Mouse (Mus musculus) C2C12 (cell line): Measurements from ENCODE around the gene Paip2b. TPM values are rescaled to one million over a fixed set of nuclear protein-coding genes. Genes with fewer than 3 reads are reported as not detected.

Experiments used
- H3K27me3 ChIP-seq: one replicate; pipeline ENCODE4 v1.6.1; 2011; ENCODE audit not compliant: control insufficient read depth, insufficient read depth, insufficient read length
- H3K36me3 ChIP-seq: one replicate; pipeline ENCODE4 v1.6.1; 2011; ENCODE audit not compliant: control insufficient read depth, insufficient read depth
- H3K4me3 ChIP-seq: one replicate; pipeline ENCODE4 v1.5.1; 2011; ENCODE audit warnings: mild to moderate bottlenecking, control low read depth; ENCODE audit not compliant: poor library complexity, insufficient read depth, severe bottlenecking
- H3K79me2 ChIP-seq: one replicate; pipeline ENCODE4 v1.6.1; 2011; ENCODE audit not compliant: control insufficient read depth, insufficient read depth
- H3K79me3 ChIP-seq: one replicate; pipeline ENCODE4 v1.6.1; 2011; ENCODE audit warnings: low read depth, control low read depth
- H3ac ChIP-seq: one replicate; pipeline ENCODE3; 2011; ENCODE audit warnings: low read depth; ENCODE audit not compliant: control insufficient read depth, insufficient read length
- CEBPB ChIP-seq: IDR thresholded peaks from one replicate; pipeline ENCODE4 v1.6.1; 2011; ENCODE audit warnings: low read depth, mild to moderate bottlenecking, control low read depth, moderate library complexity
- CTCF ChIP-seq: IDR thresholded peaks from one replicate; pipeline ENCODE4 v1.5.1; 2011; ENCODE audit not compliant: control insufficient read depth, insufficient read depth, insufficient read length
- FOSL1 ChIP-seq: IDR thresholded peaks from one replicate; pipeline ENCODE4 v1.8.0; 2011; ENCODE audit warnings: mild to moderate bottlenecking, low read length; ENCODE audit not compliant: poor library complexity, insufficient read depth, severe bottlenecking
- MAX ChIP-seq: IDR thresholded peaks from one replicate; pipeline ENCODE4 v1.6.1; 2011; ENCODE audit warnings: mild to moderate bottlenecking, control low read depth
- MYOD1 ChIP-seq: IDR thresholded peaks from one replicate; pipeline ENCODE4 v1.6.1; 2011; ENCODE audit warnings: low read depth; ENCODE audit not compliant: control insufficient read depth, insufficient read length
- MYOG ChIP-seq: IDR thresholded peaks from one replicate; pipeline ENCODE4 v1.6.1; 2011; ENCODE audit not compliant: control insufficient read depth, insufficient read length; ENCODE audit errors: extremely low read depth
- USF1 ChIP-seq: IDR thresholded peaks from one replicate; pipeline ENCODE4 v1.6.1; 2011; ENCODE audit warnings: low read depth, mild to moderate bottlenecking, control low read depth, moderate library complexity
- polyA plus RNA-seq: library from polyadenylated mRNA; unstranded; fragments of >200 nt; fragmentation: generic; extraction: Trizol; gene quantifications from one replicate; pipeline ENCODE4 v1.2.1, GENCODE M21; 2012; ENCODE audit warnings: missing spikeins

Paip2b gene
- polyA plus RNA-seq, 1 experiment, result 12.6 TPM

GRCm38 (mm10) chr6:83779026-83779425 is 52.5 kb downstream of the Paip2b start:
- Histone ChIP-seq H3K79me2 (peaks cover 15% of the 10 kb centered on the region), H3K4me3 (no peak overlapping the region), H3ac (no peak overlapping the region), H3K36me3 (no peaks in the 10 kb centered on the region), H3K27me3 (no peaks in the 10 kb centered on the region), H3K79me3 (peaks cover 9% of the 10 kb centered on the region)
- TF ChIP-seq MAX (no peak), CTCF (peak; percentile 59), FOSL1 (no peak)

- Histone ChIP-seq H3K79me2 (peaks cover 22% of the 10 kb centered on the region), H3K27me3 (no peaks in the 10 kb centered on the region), H3K4me3 (no peak overlapping the region), H3K79me3 (peaks cover 11% of the 10 kb centered on the region), H3K36me3 (peaks cover 2% of the 10 kb centered on the region), H3ac (no peak overlapping the region)
- no peak for TF ChIP-seq CTCF
- TF ChIP-seq MAX, result no peak
- no peak for TF ChIP-seq MYOG
- no peak for TF ChIP-seq MYOD1
These were observed 53.2 kb downstream of the Paip2b start for GRCm38 (mm10) chr6:83778306-83778705.

DNA sequence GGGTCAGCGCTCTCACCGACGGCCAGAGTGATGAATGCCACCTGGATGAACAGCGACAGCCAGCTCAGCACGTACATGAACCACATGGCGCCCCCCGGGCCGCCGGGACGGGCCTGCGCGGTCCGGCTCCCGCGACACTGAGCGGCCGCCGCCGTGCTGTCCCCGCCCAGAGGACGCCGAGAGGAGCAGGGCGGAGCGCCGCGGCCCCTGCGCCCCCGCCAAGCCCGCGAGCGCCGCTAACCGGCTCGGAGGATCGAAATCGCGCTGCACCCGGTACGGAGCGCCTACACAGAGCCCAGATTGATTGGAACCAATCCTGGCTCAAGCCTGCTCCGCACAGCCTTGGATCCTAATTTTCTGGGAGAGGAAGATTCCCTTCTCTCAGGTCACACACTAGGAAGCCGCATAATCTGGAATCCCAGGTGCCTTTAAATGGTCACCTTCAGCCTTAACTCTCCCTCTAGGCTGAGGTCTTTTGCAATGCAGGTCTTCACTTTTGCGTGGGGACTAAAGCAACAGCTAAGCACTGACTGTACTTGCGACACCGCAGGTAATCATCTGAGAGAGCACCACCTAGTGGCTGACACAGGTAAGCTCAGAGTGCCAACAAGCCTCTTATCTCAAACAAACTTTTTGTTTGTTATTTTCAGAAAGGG is 55.8 kb downstream of the Paip2b start, which contains the start of gene Tex261:
Gene Tex261 (minus strand): TSS at position 176 of the 656 bp plus-strand sequence.
- H3K4me3 ChIP-seq, result peak within 1 kb of the TSS; percentile 96
- TF ChIP-seq CTCF (peak; percentile 93), CEBPB (peak; percentile 80), MAX (peak; percentile 28), MYOD1 (no peak)
- peaks cover 13% of the 10 kb centered on the region for H3K36me3 ChIP-seq
- H3K27me3 ChIP-seq, result no peaks in the 10 kb centered on the region
- peak within 1 kb of the TSS; percentile 95 for H3ac ChIP-seq
- peaks cover 11% of the 10 kb centered on the region for H3K79me3 ChIP-seq
- peaks cover 29% of the 10 kb centered on the region for H3K79me2 ChIP-seq

DNA sequence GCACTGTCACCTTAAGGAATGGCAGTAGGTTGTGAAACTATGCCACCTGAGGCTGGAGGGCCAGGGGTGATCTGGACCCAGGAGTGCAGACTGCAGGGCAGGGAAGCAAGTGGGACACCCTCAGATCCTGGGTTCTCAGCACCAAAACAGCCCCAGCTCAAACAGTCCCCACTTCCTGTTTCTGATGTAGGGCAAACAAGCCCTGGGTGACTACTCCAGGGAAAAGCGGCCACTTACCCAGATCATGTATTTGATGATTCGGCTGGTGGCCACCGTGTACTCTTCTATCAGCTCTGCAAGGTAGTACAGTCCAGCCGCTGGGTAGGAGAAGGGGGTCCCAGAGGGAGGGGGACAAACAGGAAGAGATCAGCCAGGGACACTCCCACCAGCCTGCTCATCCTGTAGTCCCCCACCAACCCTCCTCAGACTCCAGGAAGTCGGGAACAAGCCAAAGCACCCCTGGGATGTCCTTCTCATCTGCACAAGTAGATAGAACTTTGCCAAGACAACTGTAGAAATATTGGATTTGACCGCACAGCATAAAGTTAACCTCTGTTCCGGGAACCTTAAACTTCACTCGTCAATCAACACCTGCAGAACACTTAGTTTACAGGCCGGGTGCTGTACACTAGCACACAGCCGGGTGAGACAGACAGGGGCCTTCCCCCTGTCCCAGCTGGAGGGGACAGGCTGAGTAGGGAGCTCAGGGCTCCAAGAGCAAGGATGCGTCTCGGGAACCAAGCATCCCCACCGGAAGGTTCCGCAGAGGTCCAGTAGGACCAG is 56.6 kb downstream of the Paip2b start:
- Histone ChIP-seq H3K79me2 (peaks cover 29% of the 10 kb centered on the region), H3ac (peak overlapping the region; percentile 95), H3K79me3 (peaks cover 11% of the 10 kb centered on the region), H3K36me3 (peaks cover 13% of the 10 kb centered on the region), H3K4me3 (peak overlapping the region; percentile 96), H3K27me3 (no peaks in the 10 kb centered on the region)
- TF ChIP-seq MAX (no peak), CTCF (no peak), MYOD1 (no peak), MYOG (no peak), CEBPB (no peak), FOSL1 (no peak), USF1 (no peak)

DNA sequence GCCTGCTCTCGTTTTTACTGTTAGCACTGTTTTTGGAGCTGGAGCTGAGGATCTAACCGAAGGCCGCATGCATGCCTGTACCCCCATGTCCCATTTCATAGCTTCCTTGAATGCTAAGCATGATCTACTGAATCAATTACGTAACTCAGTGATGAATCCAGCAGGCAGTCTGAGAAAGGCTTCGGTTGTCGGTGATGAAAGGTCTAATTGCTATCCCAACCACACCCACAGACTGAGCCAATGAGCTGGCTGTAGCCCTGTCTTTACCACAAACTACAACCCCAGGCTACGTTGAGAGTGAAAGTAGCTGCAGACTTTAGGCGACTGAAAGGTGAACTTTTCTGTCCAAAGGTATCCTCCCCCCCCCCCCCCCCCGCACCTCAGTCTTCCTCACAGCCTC is 57.4 kb downstream of the Paip2b start:
- Histone ChIP-seq H3K79me2 (peaks cover 29% of the 10 kb centered on the region), H3K79me3 (peaks cover 11% of the 10 kb centered on the region), H3K4me3 (peak overlapping the region; percentile 96), H3K36me3 (peaks cover 18% of the 10 kb centered on the region), H3K27me3 (no peaks in the 10 kb centered on the region), H3ac (no peak overlapping the region)
- TF ChIP-seq CEBPB (no peak), MYOG (no peak), CTCF (no peak), MAX (no peak), MYOD1 (no peak), USF1 (no peak), FOSL1 (no peak)

GRCm38 (mm10) chr6:83768485-83768884 is 63.1 kb downstream of the Paip2b start:
- Histone ChIP-seq H3K79me2 (peaks cover 9% of the 10 kb centered on the region), H3ac (no peak overlapping the region), H3K36me3 (peaks cover 20% of the 10 kb centered on the region), H3K4me3 (no peak overlapping the region), H3K27me3 (no peaks in the 10 kb centered on the region), H3K79me3 (no peaks in the 10 kb centered on the region)
- TF ChIP-seq MYOD1, result no peak
- no peak for TF ChIP-seq MAX
- TF ChIP-seq MYOG, result no peak
- TF ChIP-seq CEBPB, result no peak
- no peak for TF ChIP-seq USF1
- TF ChIP-seq CTCF, result no peak
- no peak for TF ChIP-seq FOSL1
